Mouse (Mus musculus): ENCODE data around the gene Col16a1. TPM values are rescaled to one million over a fixed set of nuclear protein-coding genes. Genes with fewer than 3 reads are reported as not detected.

The Col16a1 gene
- polyA plus RNA-seq, 1 experiment from 2014 or later, result 26.6 TPM

GRCm38 (mm10) chr4:130108929-130109328, 61.3 kb downstream of the Col16a1 start:
- Histone ChIP-seq H3K9ac (ENCODE audit: low read length) (no peak overlapping the region), H3K4me3 (ENCODE audit: low read length) (no peak overlapping the region), H3K4me1 (ENCODE audit: control insufficient read depth, insufficient read depth, low read length) (peaks cover 7% of the 10 kb centered on the region), H3K27me3 (ENCODE audit: control insufficient read depth, insufficient read depth, low read length) (no peaks in the 10 kb centered on the region), H3K27ac (ENCODE audit: low read length) (no peak overlapping the region), H3K36me3 (ENCODE audit: control insufficient read depth, insufficient read depth) (peaks cover 4% of the 10 kb centered on the region; the same call in 1 of the 2 replicates), H3K4me2 (ENCODE audit: low read depth, low read length) (no peak overlapping the region), H3K9me3 (replicated peaks; ENCODE audit: control insufficient read depth, low read length) (peaks cover 1% of the 10 kb centered on the region; the same call in 1 of the 2 replicates)
- no peak for ATAC-seq (replicated peaks; ENCODE audit: extremely low read depth, insufficient read depth, low FRiP score)
- 83% methylated on average over 3 of the region's 3 CpGs for WGBS

- no peak overlapping the region for H3K4me2 ChIP-seq (ENCODE audit: low read depth, low read length)
- WGBS, result 86% methylated on average over 9 of the region's 9 CpGs
- peaks cover 4% of the 10 kb centered on the region; the same call in 1 of the 2 replicates for H3K36me3 ChIP-seq (ENCODE audit: control insufficient read depth, insufficient read depth)
- H3K9me3 ChIP-seq (replicated peaks; ENCODE audit: control insufficient read depth, low read length), result no peaks in the 10 kb centered on the region
- no peak overlapping the region for H3K9ac ChIP-seq (ENCODE audit: low read length)
- ATAC-seq (replicated peaks; ENCODE audit: extremely low read depth, insufficient read depth, low FRiP score), result no peak
- H3K4me3 ChIP-seq (ENCODE audit: low read length), result no peak overlapping the region
- no peaks in the 10 kb centered on the region for H3K27me3 ChIP-seq (ENCODE audit: control insufficient read depth, insufficient read depth, low read length)
- peaks cover 7% of the 10 kb centered on the region for H3K4me1 ChIP-seq (ENCODE audit: control insufficient read depth, insufficient read depth, low read length)
- no peak overlapping the region for H3K27ac ChIP-seq (ENCODE audit: low read length)
These were observed 62.0 kb downstream of the Col16a1 start for GRCm38 (mm10) chr4:130109666-130110065.

GRCm38 (mm10) chr4:130110091-130110490, 62.5 kb downstream of the Col16a1 start:
- H3K27me3 ChIP-seq (ENCODE audit: control insufficient read depth, insufficient read depth, low read length), result no peaks in the 10 kb centered on the region
- ATAC-seq (replicated peaks; ENCODE audit: extremely low read depth, insufficient read depth, low FRiP score), result no peak
- H3K4me1 ChIP-seq (ENCODE audit: control insufficient read depth, insufficient read depth, low read length), result peaks cover 7% of the 10 kb centered on the region
- no peak overlapping the region for H3K4me3 ChIP-seq (ENCODE audit: low read length)
- no peak overlapping the region for H3K9ac ChIP-seq (ENCODE audit: low read length)
- WGBS, result 82% methylated on average over 7 of the region's 7 CpGs
- H3K9me3 ChIP-seq (replicated peaks; ENCODE audit: control insufficient read depth, low read length), result no peaks in the 10 kb centered on the region
- peaks cover 4% of the 10 kb centered on the region; the same call in 1 of the 2 replicates for H3K36me3 ChIP-seq (ENCODE audit: control insufficient read depth, insufficient read depth)
- no peak overlapping the region for H3K27ac ChIP-seq (ENCODE audit: low read length)
- H3K4me2 ChIP-seq (ENCODE audit: low read depth, low read length), result no peak overlapping the region

- 72% methylated on average over 7 of the region's 7 CpGs for WGBS
- Histone ChIP-seq H3K27me3 (ENCODE audit: control insufficient read depth, insufficient read depth, low read length) (no peaks in the 10 kb centered on the region), H3K9ac (ENCODE audit: low read length) (no peak overlapping the region), H3K27ac (ENCODE audit: low read length) (no peak overlapping the region), H3K4me3 (ENCODE audit: low read length) (no peak overlapping the region), H3K9me3 (replicated peaks; ENCODE audit: control insufficient read depth, low read length) (no peaks in the 10 kb centered on the region), H3K4me2 (ENCODE audit: low read depth, low read length) (no peak overlapping the region), H3K36me3 (ENCODE audit: control insufficient read depth, insufficient read depth) (peaks cover 4% of the 10 kb centered on the region; the same call in 1 of the 2 replicates), H3K4me1 (ENCODE audit: control insufficient read depth, insufficient read depth, low read length) (peaks cover 7% of the 10 kb centered on the region)
- ATAC-seq (replicated peaks; ENCODE audit: extremely low read depth, insufficient read depth, low FRiP score), result no peak
These were observed 64.7 kb downstream of the Col16a1 start for GRCm38 (mm10) chr4:130112299-130112698.

- H3K36me3 ChIP-seq (ENCODE audit: control insufficient read depth, insufficient read depth), result peaks cover 4% of the 10 kb centered on the region; the same call in 1 of the 2 replicates
- no peak overlapping the region for H3K4me3 ChIP-seq (ENCODE audit: low read length)
- H3K4me2 ChIP-seq (ENCODE audit: low read depth, low read length), result no peak overlapping the region
- H3K27ac ChIP-seq (ENCODE audit: low read length), result no peak overlapping the region
- no peaks in the 10 kb centered on the region for H3K9me3 ChIP-seq (replicated peaks; ENCODE audit: control insufficient read depth, low read length)
- ATAC-seq (replicated peaks; ENCODE audit: extremely low read depth, insufficient read depth, low FRiP score), result no peak
- H3K27me3 ChIP-seq (ENCODE audit: control insufficient read depth, insufficient read depth, low read length), result no peaks in the 10 kb centered on the region
- H3K9ac ChIP-seq (ENCODE audit: low read length), result no peak overlapping the region
- H3K4me1 ChIP-seq (ENCODE audit: control insufficient read depth, insufficient read depth, low read length), result peaks cover 7% of the 10 kb centered on the region
- WGBS, result 94% methylated on average over 1 of the region's 1 CpGs
These were observed 65.1 kb downstream of the Col16a1 start for GRCm38 (mm10) chr4:130112732-130113131.

- peaks cover 22% of the 10 kb centered on the region for H3K36me3 ChIP-seq (ENCODE audit: control insufficient read depth, insufficient read depth)
- 52% methylated on average over 4 of the region's 4 CpGs for WGBS
- no peak for ATAC-seq (replicated peaks; ENCODE audit: extremely low read depth, insufficient read depth, low FRiP score)
These were observed 73.1 kb downstream of the Col16a1 start for GRCm38 (mm10) chr4:130120752-130121151.

GRCm38 (mm10) chr4:130121560-130121959, 73.9 kb downstream of the Col16a1 start:
- Histone ChIP-seq H3K27me3 (ENCODE audit: control insufficient read depth, insufficient read depth, low read length) (no peaks in the 10 kb centered on the region), H3K4me3 (ENCODE audit: low read length) (no peak overlapping the region), H3K9me3 (replicated peaks; ENCODE audit: control insufficient read depth, low read length) (0 out of 2 replicates have a peak, but pooled peaks cover 4% of the 10 kb centered on the region), H3K4me1 (ENCODE audit: control insufficient read depth, insufficient read depth, low read length) (no peaks in the 10 kb centered on the region), H3K36me3 (ENCODE audit: control insufficient read depth, insufficient read depth) (peaks cover 24% of the 10 kb centered on the region), H3K4me2 (ENCODE audit: low read depth, low read length) (no peak overlapping the region), H3K9ac (ENCODE audit: low read length) (no peak overlapping the region), H3K27ac (ENCODE audit: low read length) (no peak overlapping the region)
- 77% methylated on average over 8 of the region's 8 CpGs for WGBS
- ATAC-seq (replicated peaks; ENCODE audit: extremely low read depth, insufficient read depth, low FRiP score), result no peak; the same call in 1 of the 2 replicates

More at GRCm38 (mm10) chr4:130120752-130121151, 73.1 kb downstream of the Col16a1 start:
- 0 out of 2 replicates have a peak, but pooled peaks cover 4% of the 10 kb centered on the region for H3K9me3 ChIP-seq (replicated peaks; ENCODE audit: control insufficient read depth, low read length)
- no peak overlapping the region for H3K9ac ChIP-seq (ENCODE audit: low read length)
- no peak overlapping the region for H3K4me3 ChIP-seq (ENCODE audit: low read length)
- H3K27ac ChIP-seq (ENCODE audit: low read length), result no peak overlapping the region
- no peaks in the 10 kb centered on the region for H3K27me3 ChIP-seq (ENCODE audit: control insufficient read depth, insufficient read depth, low read length)
- no peaks in the 10 kb centered on the region for H3K4me1 ChIP-seq (ENCODE audit: control insufficient read depth, insufficient read depth, low read length)
- no peak overlapping the region for H3K4me2 ChIP-seq (ENCODE audit: low read depth, low read length)

- no peak overlapping the region for H3K9ac ChIP-seq (ENCODE audit: low read length)
- H3K27me3 ChIP-seq (ENCODE audit: control insufficient read depth, insufficient read depth, low read length), result no peaks in the 10 kb centered on the region
- no peak overlapping the region for H3K4me3 ChIP-seq (ENCODE audit: low read length)
- ATAC-seq (replicated peaks; ENCODE audit: extremely low read depth, insufficient read depth, low FRiP score), result no peak
- H3K4me1 ChIP-seq (ENCODE audit: control insufficient read depth, insufficient read depth, low read length), result no peaks in the 10 kb centered on the region
- no peak overlapping the region for H3K27ac ChIP-seq (ENCODE audit: low read length)
- no peak overlapping the region for H3K4me2 ChIP-seq (ENCODE audit: low read depth, low read length)
- peaks cover 34% of the 10 kb centered on the region for H3K36me3 ChIP-seq (ENCODE audit: control insufficient read depth, insufficient read depth)
- WGBS, result 85% methylated on average over 5 of the region's 5 CpGs
- H3K9me3 ChIP-seq (replicated peaks; ENCODE audit: control insufficient read depth, low read length), result 0 out of 2 replicates have a peak, but pooled peaks cover under 1% of the 10 kb centered on the region
These were observed 75.4 kb downstream of the Col16a1 start for GRCm38 (mm10) chr4:130123020-130123419.

GRCm38 (mm10) chr4:130124110-130124509, 76.5 kb downstream of the Col16a1 start:
- Histone ChIP-seq H3K4me3 (ENCODE audit: low read length) (no peak overlapping the region), H3K27ac (ENCODE audit: low read length) (no peak overlapping the region), H3K4me2 (ENCODE audit: low read depth, low read length) (no peak overlapping the region), H3K9ac (ENCODE audit: low read length) (no peak overlapping the region), H3K9me3 (replicated peaks; ENCODE audit: control insufficient read depth, low read length) (no peaks in the 10 kb centered on the region), H3K27me3 (ENCODE audit: control insufficient read depth, insufficient read depth, low read length) (no peaks in the 10 kb centered on the region), H3K36me3 (ENCODE audit: control insufficient read depth, insufficient read depth) (peaks cover 34% of the 10 kb centered on the region), H3K4me1 (ENCODE audit: control insufficient read depth, insufficient read depth, low read length) (no peaks in the 10 kb centered on the region)
- ATAC-seq (replicated peaks; ENCODE audit: extremely low read depth, insufficient read depth, low FRiP score), result no peak
- WGBS, result 82% methylated on average over 4 of the region's 4 CpGs
